Mouse (Mus musculus): ENCODE data around the gene Tmcc3. TPM values are rescaled to one million over a fixed set of nuclear protein-coding genes. Genes with fewer than 3 reads are reported as not detected.

The Tmcc3 gene
- polyA plus RNA-seq, 1 experiment from 2014 or later: 12.9 TPM

DNA sequence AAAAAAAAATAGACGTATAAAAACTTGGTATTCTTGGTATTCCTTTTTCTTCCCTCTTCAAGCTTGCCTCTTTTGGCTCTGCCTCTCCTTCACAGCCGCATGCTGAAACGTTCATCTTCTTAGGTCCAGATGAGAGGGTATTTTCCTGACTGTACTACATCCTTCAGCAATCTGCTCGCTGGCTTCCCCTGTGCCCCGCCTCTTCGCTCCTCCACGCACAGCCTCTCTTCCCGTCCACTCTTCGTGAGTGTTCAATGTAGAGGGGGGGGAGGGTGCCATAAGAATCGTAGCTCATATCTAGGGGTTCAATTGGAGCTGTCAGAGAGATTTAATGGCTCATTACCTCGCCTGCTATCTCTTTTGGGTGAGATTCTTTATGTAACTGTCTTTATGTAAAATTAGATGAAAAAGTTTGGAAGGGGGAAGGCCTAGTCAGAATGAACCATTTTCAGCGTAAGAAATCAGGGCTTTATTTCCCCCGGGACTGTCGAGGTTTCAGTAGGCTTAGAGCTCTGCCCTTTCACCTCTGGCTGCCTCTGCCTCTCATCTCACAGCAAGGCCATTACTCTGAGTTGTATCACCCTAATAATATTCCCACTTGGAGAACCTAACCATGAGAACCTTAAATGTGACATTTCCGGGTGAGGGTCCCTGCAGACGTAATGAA lies 188.6 kb downstream of the Tmcc3 start:
- no peak for ATAC-seq (ENCODE audit: insufficient read depth, low FRiP score)
- Histone ChIP-seq H3K4me1 (ENCODE audit: control insufficient read depth, insufficient read depth, low read length) (peaks cover 15% of the 10 kb centered on the region), H3K27me3 (ENCODE audit: control insufficient read depth, insufficient read depth, low read length) (no peaks in the 10 kb centered on the region), H3K9ac (ENCODE audit: low read length) (no peak overlapping the region), H3K4me3 (replicated peaks; ENCODE audit: low read length) (no peak overlapping the region), H3K9me3 (replicated peaks; ENCODE audit: control insufficient read depth, low read length) (no peaks in the 10 kb centered on the region), H3K36me3 (ENCODE audit: control insufficient read depth, insufficient read depth, low read length) (no peaks in the 10 kb centered on the region), H3K27ac (ENCODE audit: low read length) (peak overlapping the region; percentile 66), H3K4me2 (ENCODE audit: low read depth, low read length) (0 out of 2 replicates have a peak overlapping the region, but pooled peaks have one; percentile 27)
- 34% methylated on average over 16 of the region's 16 CpGs for WGBS

GRCm38 (mm10) chr10:94500877-94501273 lies 189.1 kb downstream of the Tmcc3 start:
- Histone ChIP-seq H3K9me3 (replicated peaks; ENCODE audit: control insufficient read depth, low read length) (no peaks in the 10 kb centered on the region), H3K4me1 (ENCODE audit: control insufficient read depth, insufficient read depth, low read length) (peaks cover 15% of the 10 kb centered on the region), H3K36me3 (ENCODE audit: control insufficient read depth, insufficient read depth, low read length) (no peaks in the 10 kb centered on the region), H3K4me3 (replicated peaks; ENCODE audit: low read length) (no peak overlapping the region), H3K27ac (ENCODE audit: low read length) (no peak overlapping the region), H3K9ac (ENCODE audit: low read length) (no peak overlapping the region), H3K27me3 (ENCODE audit: control insufficient read depth, insufficient read depth, low read length) (no peaks in the 10 kb centered on the region), H3K4me2 (ENCODE audit: low read depth, low read length) (no peak overlapping the region)
- WGBS: 86% methylated on average over 7 of the region's 7 CpGs
- ATAC-seq (ENCODE audit: insufficient read depth, low FRiP score): no peak

DNA sequence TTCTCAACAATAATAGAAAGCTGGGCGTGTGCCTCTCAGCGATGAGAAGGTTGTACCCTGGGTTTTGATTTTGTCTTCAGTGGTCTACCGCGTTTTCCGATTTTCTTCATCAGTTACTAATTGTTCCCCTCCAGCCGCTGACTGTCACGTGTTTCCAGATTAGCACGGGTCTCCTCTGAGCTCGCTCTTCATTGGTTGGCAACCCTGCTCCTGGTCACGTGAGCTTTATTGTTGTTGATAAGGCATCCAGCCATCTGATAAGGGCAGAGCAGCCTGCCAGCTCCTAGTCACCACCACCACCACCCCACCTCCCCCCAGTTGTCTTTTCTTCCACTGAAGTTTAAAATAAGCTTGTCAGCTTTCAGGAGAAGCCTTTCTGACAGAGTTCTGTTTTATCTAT lies 190.0 kb downstream of the Tmcc3 start:
- ATAC-seq (ENCODE audit: insufficient read depth, low FRiP score): no peak
- Histone ChIP-seq H3K9me3 (replicated peaks; ENCODE audit: control insufficient read depth, low read length) (no peaks in the 10 kb centered on the region), H3K9ac (ENCODE audit: low read length) (no peak overlapping the region), H3K4me3 (replicated peaks; ENCODE audit: low read length) (no peak overlapping the region), H3K27ac (ENCODE audit: low read length) (no peak overlapping the region), H3K36me3 (ENCODE audit: control insufficient read depth, insufficient read depth, low read length) (no peaks in the 10 kb centered on the region), H3K4me1 (ENCODE audit: control insufficient read depth, insufficient read depth, low read length) (peaks cover 13% of the 10 kb centered on the region), H3K4me2 (ENCODE audit: low read depth, low read length) (no peak overlapping the region), H3K27me3 (ENCODE audit: control insufficient read depth, insufficient read depth, low read length) (no peaks in the 10 kb centered on the region)
- WGBS: 74% methylated on average over 10 of the region's 10 CpGs

DNA sequence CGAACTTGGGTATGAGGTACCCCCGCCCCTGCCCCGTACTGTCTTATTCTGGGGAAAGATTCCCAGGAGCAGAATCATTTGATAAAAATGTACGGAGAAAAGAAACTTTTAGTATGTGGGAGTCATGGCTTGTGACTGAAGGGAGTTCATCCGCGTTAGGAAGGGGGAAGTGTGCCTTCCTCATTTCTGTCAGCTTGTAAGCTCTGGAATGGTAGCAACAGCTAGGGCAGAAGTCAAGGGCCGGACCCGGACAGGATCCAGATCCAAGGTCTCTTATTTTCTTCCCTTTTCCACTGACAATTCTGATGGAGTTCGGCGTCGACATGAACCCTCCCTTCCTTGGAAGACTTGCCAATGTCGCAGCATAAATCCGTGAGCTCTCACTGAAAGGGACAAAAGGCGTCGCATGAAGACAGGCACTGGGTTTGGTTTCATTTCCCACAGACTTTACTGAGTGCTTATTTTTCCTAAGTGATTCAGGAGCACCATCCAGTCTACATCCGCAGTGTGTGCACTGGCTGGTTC lies 193.6 kb downstream of the Tmcc3 start:
- H3K27ac ChIP-seq (ENCODE audit: low read length): no peak overlapping the region
- H3K4me3 ChIP-seq (replicated peaks; ENCODE audit: low read length): no peak overlapping the region
- peaks cover 8% of the 10 kb centered on the region for H3K4me1 ChIP-seq (ENCODE audit: control insufficient read depth, insufficient read depth, low read length)
- no peak overlapping the region for H3K9ac ChIP-seq (ENCODE audit: low read length)
- no peaks in the 10 kb centered on the region for H3K27me3 ChIP-seq (ENCODE audit: control insufficient read depth, insufficient read depth, low read length)
- WGBS: 71% methylated on average over 16 of the region's 16 CpGs
- H3K9me3 ChIP-seq (replicated peaks; ENCODE audit: control insufficient read depth, low read length): no peaks in the 10 kb centered on the region
- ATAC-seq (ENCODE audit: insufficient read depth, low FRiP score): no peak
- no peak overlapping the region for H3K4me2 ChIP-seq (ENCODE audit: low read depth, low read length)
- no peaks in the 10 kb centered on the region for H3K36me3 ChIP-seq (ENCODE audit: control insufficient read depth, insufficient read depth, low read length)

GRCm38 (mm10) chr10:94508863-94509262 lies 197.1 kb downstream of the Tmcc3 start:
- WGBS: 67% methylated on average over 5 of the region's 5 CpGs
- Histone ChIP-seq H3K9me3 (replicated peaks; ENCODE audit: control insufficient read depth, low read length) (no peaks in the 10 kb centered on the region), H3K36me3 (ENCODE audit: control insufficient read depth, insufficient read depth, low read length) (no peaks in the 10 kb centered on the region), H3K27me3 (ENCODE audit: control insufficient read depth, insufficient read depth, low read length) (no peaks in the 10 kb centered on the region), H3K4me3 (replicated peaks; ENCODE audit: low read length) (no peak overlapping the region), H3K27ac (ENCODE audit: low read length) (no peak overlapping the region), H3K4me1 (ENCODE audit: control insufficient read depth, insufficient read depth, low read length) (no peaks in the 10 kb centered on the region), H3K9ac (ENCODE audit: low read length) (no peak overlapping the region), H3K4me2 (ENCODE audit: low read depth, low read length) (no peak overlapping the region)
- no peak for ATAC-seq (ENCODE audit: insufficient read depth, low FRiP score)

- ATAC-seq (ENCODE audit: insufficient read depth, low FRiP score): no peak
- Histone ChIP-seq H3K4me2 (ENCODE audit: low read depth, low read length) (no peak overlapping the region), H3K9ac (ENCODE audit: low read length) (no peak overlapping the region), H3K27me3 (ENCODE audit: control insufficient read depth, insufficient read depth, low read length) (no peaks in the 10 kb centered on the region), H3K9me3 (replicated peaks; ENCODE audit: control insufficient read depth, low read length) (no peaks in the 10 kb centered on the region), H3K27ac (ENCODE audit: low read length) (no peak overlapping the region), H3K4me3 (replicated peaks; ENCODE audit: low read length) (no peak overlapping the region), H3K4me1 (ENCODE audit: control insufficient read depth, insufficient read depth, low read length) (peaks cover 13% of the 10 kb centered on the region), H3K36me3 (ENCODE audit: control insufficient read depth, insufficient read depth, low read length) (no peaks in the 10 kb centered on the region)
- 74% methylated on average over 1 of the region's 1 CpGs for WGBS
Observed at GRCm38 (mm10) chr10:94512771-94513170, 201.0 kb downstream of the Tmcc3 start.

- Histone ChIP-seq H3K36me3 (ENCODE audit: control insufficient read depth, insufficient read depth, low read length) (no peaks in the 10 kb centered on the region), H3K4me2 (ENCODE audit: low read depth, low read length) (peak overlapping the region; percentile 89), H3K4me3 (replicated peaks; ENCODE audit: low read length) (peak overlapping the region; percentile 82), H3K9me3 (replicated peaks; ENCODE audit: control insufficient read depth, low read length) (no peaks in the 10 kb centered on the region), H3K27ac (ENCODE audit: low read length) (no peak overlapping the region; the same call in 1 of the 2 replicates), H3K9ac (ENCODE audit: low read length) (peak overlapping the region; percentile 87), H3K27me3 (ENCODE audit: control insufficient read depth, insufficient read depth, low read length) (no peaks in the 10 kb centered on the region), H3K4me1 (ENCODE audit: control insufficient read depth, insufficient read depth, low read length) (peaks cover 13% of the 10 kb centered on the region)
- peak; percentile 24; the same call in 1 of the 2 replicates for ATAC-seq (ENCODE audit: insufficient read depth, low FRiP score)
- WGBS: 5% methylated on average over 12 of the region's 12 CpGs
Observed at GRCm38 (mm10) chr10:94514091-94514505, 202.3 kb downstream of the Tmcc3 start.

DNA sequence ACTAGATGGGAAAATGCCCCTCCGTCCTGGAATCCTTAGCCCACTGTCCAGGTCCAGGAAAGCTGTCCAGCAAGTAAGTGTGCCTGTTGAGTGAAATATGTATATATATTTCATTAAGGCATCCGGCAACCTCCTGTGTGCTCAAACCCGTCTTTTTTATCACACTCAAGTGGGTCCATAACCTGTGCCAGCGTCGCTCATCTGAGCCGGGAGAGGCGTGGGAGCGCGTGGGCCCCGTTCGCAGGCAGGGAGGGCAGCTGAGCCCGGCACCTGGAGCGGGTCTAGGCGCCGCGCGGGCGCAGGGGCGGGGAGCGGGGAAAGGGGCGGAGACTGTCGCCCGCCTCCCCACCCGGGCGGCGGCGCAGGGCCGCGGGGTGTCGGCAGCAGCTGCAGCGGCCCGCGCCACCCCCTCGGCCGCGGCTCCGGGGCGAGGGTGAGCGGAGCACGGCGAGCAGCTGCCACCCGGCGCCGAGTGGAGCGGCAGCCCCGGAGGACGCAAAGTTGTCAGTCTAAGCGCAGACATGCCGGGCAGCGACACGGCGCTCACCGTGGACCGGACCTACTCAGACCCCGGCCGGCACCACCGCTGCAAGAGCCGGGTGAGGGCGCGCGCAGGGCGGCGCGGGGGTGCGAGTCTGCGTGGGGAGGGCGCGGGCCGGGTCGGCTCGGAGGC lies 202.9 kb downstream of the Tmcc3 start:
- peak; percentile 88 for ATAC-seq (ENCODE audit: insufficient read depth, low FRiP score)
- peaks cover 13% of the 10 kb centered on the region for H3K4me1 ChIP-seq (ENCODE audit: control insufficient read depth, insufficient read depth, low read length)
- no peaks in the 10 kb centered on the region for H3K27me3 ChIP-seq (ENCODE audit: control insufficient read depth, insufficient read depth, low read length)
- peak overlapping the region; percentile 87 for H3K9ac ChIP-seq (ENCODE audit: low read length)
- peak overlapping the region; percentile 82 for H3K4me3 ChIP-seq (replicated peaks; ENCODE audit: low read length)
- peak overlapping the region; percentile 89 for H3K4me2 ChIP-seq (ENCODE audit: low read depth, low read length)
- no peaks in the 10 kb centered on the region for H3K36me3 ChIP-seq (ENCODE audit: control insufficient read depth, insufficient read depth, low read length)
- no peaks in the 10 kb centered on the region for H3K9me3 ChIP-seq (replicated peaks; ENCODE audit: control insufficient read depth, low read length)
- under 1% methylated on average over 63 of the region's 71 CpGs for WGBS
- peak overlapping the region; percentile 78 for H3K27ac ChIP-seq (ENCODE audit: low read length)

DNA sequence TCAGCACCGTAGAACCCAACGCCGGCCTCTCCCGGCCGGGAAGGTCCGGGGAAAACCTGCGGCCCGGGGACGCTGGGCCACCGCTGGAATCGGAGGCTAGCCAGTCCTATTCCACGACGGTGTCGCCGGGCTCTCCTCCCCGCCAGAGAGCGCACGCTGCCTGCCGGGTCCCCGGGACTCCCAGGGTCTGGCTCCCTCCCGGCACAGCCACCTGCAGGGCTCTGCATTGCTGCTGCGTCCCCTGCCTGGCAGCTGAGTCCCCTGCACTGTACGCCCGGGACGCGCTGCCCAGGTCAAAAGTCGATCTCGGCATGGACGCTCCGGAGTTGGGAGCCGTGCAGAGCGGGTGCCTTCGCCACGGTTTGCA lies 203.4 kb downstream of the Tmcc3 start:
- H3K9ac ChIP-seq (ENCODE audit: low read length): peak overlapping the region; percentile 87
- no peaks in the 10 kb centered on the region for H3K27me3 ChIP-seq (ENCODE audit: control insufficient read depth, insufficient read depth, low read length)
- under 1% methylated on average over 34 of the region's 34 CpGs for WGBS
- peak overlapping the region; percentile 78 for H3K27ac ChIP-seq (ENCODE audit: low read length)
- H3K36me3 ChIP-seq (ENCODE audit: control insufficient read depth, insufficient read depth, low read length): no peaks in the 10 kb centered on the region
- peak; percentile 89 for ATAC-seq (ENCODE audit: insufficient read depth, low FRiP score)
- H3K9me3 ChIP-seq (replicated peaks; ENCODE audit: control insufficient read depth, low read length): no peaks in the 10 kb centered on the region
- H3K4me1 ChIP-seq (ENCODE audit: control insufficient read depth, insufficient read depth, low read length): peaks cover 13% of the 10 kb centered on the region
- peak overlapping the region; percentile 82 for H3K4me3 ChIP-seq (replicated peaks; ENCODE audit: low read length)
- peak overlapping the region; percentile 89 for H3K4me2 ChIP-seq (ENCODE audit: low read depth, low read length)

All from stomach, embryonic 16.5 days (tissue).